ENCODE assay signal across 9 mouse cellular contexts in genomic region chr16:93079660-93080390, GRCm38 (mm10).
DNase-seq lines count a peak whose midpoint lies in the region; ATAC-seq and TF ChIP-seq lines count a peak whose summit lies in the region.
"Had no signal": no experiment of that assay in that cellular context is flagged by ENCODE, and none has a peak within 500 bp of the region (broad histone marks: within the 10 kb centered on the region; RNA-seq: fewer than 3 reads in every experiment).

No protein-coding gene starts in this region.

- H3K4me2 ChIP-seq in embryonic facial prominence, embryonic 14.5 days (ENCODE audit: low read depth, low read length), result peak overlapping the region; percentile 43
- H3K4me2 ChIP-seq in heart, embryonic 15.5 days, result peak overlapping the region; percentile 32; the same call in 1 of the 2 replicates
- peak overlapping the region; percentile 42 for H3K4me2 ChIP-seq in kidney, postnatal 0 days (ENCODE audit: low read length)

- peak; percentile 59 for DNase-seq in adrenal gland, postnatal 10 days
- peak; percentile 87 for DNase-seq in embryonic facial prominence, embryonic 14.5 days (ENCODE audit: low spot score)
- peak; percentile 89 for DNase-seq in kidney, postnatal 0 days (ENCODE audit: low spot score)
- DNase-seq in midbrain, embryonic 10.5 days (ENCODE audit: low spot score), result no peak
- peak; percentile 61 for DNase-seq in thymus, postnatal 14 days
- no peak for DNase-seq in right cerebral cortex, postnatal 14 days
- no peak for DNase-seq in layer of hippocampus, adult 11-12 months (ENCODE audit: low spot score)

- TF ChIP-seq CTCF in kidney, postnatal 0 days (IDR thresholded peaks at IDR 0.05; ENCODE audit: low read depth), result no peak

- peak overlapping the region; percentile 4; the same call in 1 of the 2 replicates for H3K4me3 ChIP-seq in embryonic facial prominence, embryonic 14.5 days (ENCODE audit: low read depth, low read length)
- 0 out of 2 replicates have a peak overlapping the region, but pooled peaks have one; percentile 5 for H3K4me3 ChIP-seq in heart, embryonic 15.5 days
- H3K4me3 ChIP-seq in kidney, postnatal 0 days (replicated peaks; ENCODE audit: low read depth, low read length), result no peak overlapping the region; the same call in 1 of the 2 replicates
- H3K4me3 ChIP-seq in midbrain, embryonic 10.5 days, result peak overlapping the region; percentile 28; the same call in 1 of the 2 replicates

- H3K9me3 ChIP-seq in embryonic facial prominence, embryonic 14.5 days (ENCODE audit: control insufficient read depth, low read length), result no peaks in the 10 kb centered on the region
- H3K9me3 ChIP-seq in heart, embryonic 15.5 days (replicated peaks), result no peaks in the 10 kb centered on the region
- no peaks in the 10 kb centered on the region for H3K9me3 ChIP-seq in kidney, postnatal 0 days (replicated peaks; ENCODE audit: low read length)
- no peaks in the 10 kb centered on the region for H3K9me3 ChIP-seq in midbrain, embryonic 10.5 days (replicated peaks)

- WGBS in embryonic facial prominence, embryonic 14.5 days, result 24% methylated on average over 17 of the region's 17 CpGs
- 55% methylated on average over 17 of the region's 17 CpGs for WGBS in heart, embryonic 15.5 days
- WGBS in kidney, postnatal 0 days, result 19% methylated on average over 17 of the region's 17 CpGs
- WGBS in midbrain, embryonic 10.5 days, result 49% methylated on average over 17 of the region's 17 CpGs

- peak overlapping the region; percentile 74 for H3K27ac ChIP-seq in embryonic facial prominence, embryonic 14.5 days (replicated peaks; ENCODE audit: low read depth, low read length)
- H3K27ac ChIP-seq in heart, embryonic 15.5 days, result no peak overlapping the region
- no peak overlapping the region for H3K27ac ChIP-seq in kidney, postnatal 0 days
- no peak overlapping the region for H3K27ac ChIP-seq in midbrain, embryonic 10.5 days (replicated peaks)

- peaks cover 10% of the 10 kb centered on the region; the same call in 1 of the 2 replicates for H3K4me1 ChIP-seq in embryonic facial prominence, embryonic 14.5 days (ENCODE audit: control insufficient read depth, insufficient read depth, low read length)
- H3K4me1 ChIP-seq in heart, embryonic 15.5 days (replicated peaks), result peaks cover 6% of the 10 kb centered on the region
- no peaks in the 10 kb centered on the region for H3K4me1 ChIP-seq in kidney, postnatal 0 days (replicated peaks; ENCODE audit: insufficient read depth, low read length)
- H3K4me1 ChIP-seq in midbrain, embryonic 10.5 days, result peaks cover 10% of the 10 kb centered on the region

- no peak overlapping the region; the same call in 1 of the 2 replicates for H3K9ac ChIP-seq in embryonic facial prominence, embryonic 14.5 days (ENCODE audit: low read depth, low read length)
- no peak overlapping the region for H3K9ac ChIP-seq in heart, embryonic 15.5 days
- H3K9ac ChIP-seq in kidney, postnatal 0 days (ENCODE audit: low read depth, low read length), result no peak overlapping the region

- no peaks in the 10 kb centered on the region for H3K36me3 ChIP-seq in embryonic facial prominence, embryonic 14.5 days (ENCODE audit: control insufficient read depth, insufficient read depth, low read length)
- H3K36me3 ChIP-seq in heart, embryonic 15.5 days, result no peaks in the 10 kb centered on the region
- no peaks in the 10 kb centered on the region for H3K36me3 ChIP-seq in kidney, postnatal 0 days (ENCODE audit: insufficient read depth, low read length)
- no peaks in the 10 kb centered on the region for H3K36me3 ChIP-seq in midbrain, embryonic 10.5 days

- H3K27me3 ChIP-seq in embryonic facial prominence, embryonic 14.5 days (replicated peaks; ENCODE audit: control insufficient read depth, insufficient read depth, low read length), result no peaks in the 10 kb centered on the region
- H3K27me3 ChIP-seq in heart, embryonic 15.5 days, result peaks cover 16% of the 10 kb centered on the region
- H3K27me3 ChIP-seq in kidney, postnatal 0 days (ENCODE audit: insufficient read depth, low read length), result no peaks in the 10 kb centered on the region
- peaks cover 4% of the 10 kb centered on the region; the same call in 1 of the 2 replicates for H3K27me3 ChIP-seq in midbrain, embryonic 10.5 days (ENCODE audit: low read depth, poor library complexity, severe bottlenecking)
- H3K27me3 ChIP-seq: Patski had no signal

- ATAC-seq in embryonic facial prominence, embryonic 14.5 days (ENCODE audit: low read depth), result peak; percentile 85
- no peak for ATAC-seq in heart, embryonic 15.5 days (replicated peaks; ENCODE audit: insufficient number of reproducible peaks, insufficient read depth, low FRiP score, low read depth)
- no peak for ATAC-seq in kidney, postnatal 0 days (replicated peaks; ENCODE audit: low FRiP score, low read depth)
- ATAC-seq: Patski had no signal

Comparison
In these comparisons a context has a peak if more than half of its experiments do, and no peak if none do; other contexts are left out.
1. DNase-seq: peak in adrenal gland, postnatal 10 days (single experiment), embryonic facial prominence, embryonic 14.5 days (single experiment), kidney, postnatal 0 days (single experiment) and thymus, postnatal 14 days (single experiment); none in midbrain, embryonic 10.5 days (single experiment), right cerebral cortex, postnatal 14 days (single experiment) and layer of hippocampus, adult 11-12 months (single experiment).
2. Peak in every context shown above with its lines, with median percentiles within 50 percentile points of each other: H3K4me2 ChIP-seq.